ENCODE assay signal across 8 mouse cellular contexts in genomic region chr2:129593141-129593875, GRCm38 (mm10). TPM values are rescaled to one million over a fixed set of nuclear protein-coding genes. Genes with fewer than 3 reads are reported as not detected.
DNase-seq lines count a peak whose midpoint lies in the region; ATAC-seq and TF ChIP-seq lines count a peak whose summit lies in the region.

No protein-coding gene starts in this region.

- H3K4me3 ChIP-seq in erythroblast, embryonic 14.5 days (replicated peaks) = peak overlapping the region; percentile 54
- peak overlapping the region; percentile 74 for H3K4me3 ChIP-seq in embryonic facial prominence, embryonic 14.5 days (ENCODE audit: low read depth, low read length)
- peak overlapping the region; percentile 54 for H3K4me3 ChIP-seq in kidney, embryonic 14.5 days (ENCODE audit: low read length)
- H3K4me3 ChIP-seq in limb, embryonic 15.5 days = peak overlapping the region; percentile 74
- peak overlapping the region; percentile 84 for H3K4me3 ChIP-seq in midbrain, postnatal 0 days (ENCODE audit: low read depth, low read length)
- H3K4me3 ChIP-seq in stomach, embryonic 16.5 days (replicated peaks; ENCODE audit: low read length) = peak overlapping the region; percentile 78

- H3K27me3 ChIP-seq in erythroblast, embryonic 14.5 days (ENCODE audit: control insufficient read depth) = peaks cover 37% of the 10 kb centered on the region
- H3K27me3 ChIP-seq in embryonic facial prominence, embryonic 14.5 days (replicated peaks; ENCODE audit: control insufficient read depth, insufficient read depth, low read length) = no peaks in the 10 kb centered on the region
- no peaks in the 10 kb centered on the region for H3K27me3 ChIP-seq in kidney, embryonic 14.5 days (ENCODE audit: control insufficient read depth, insufficient read depth, low read length)
- H3K27me3 ChIP-seq in limb, embryonic 15.5 days = no peaks in the 10 kb centered on the region
- no peaks in the 10 kb centered on the region for H3K27me3 ChIP-seq in midbrain, postnatal 0 days (ENCODE audit: insufficient read depth, low read length)
- no peaks in the 10 kb centered on the region for H3K27me3 ChIP-seq in stomach, embryonic 16.5 days (ENCODE audit: control insufficient read depth, insufficient read depth, low read length)

- peak overlapping the region; percentile 89 for H3K27ac ChIP-seq in embryonic facial prominence, embryonic 14.5 days (replicated peaks; ENCODE audit: low read depth, low read length)
- H3K27ac ChIP-seq in kidney, embryonic 14.5 days (ENCODE audit: low read depth, low read length) = peak overlapping the region; percentile 80
- peak overlapping the region; percentile 92 for H3K27ac ChIP-seq in limb, embryonic 15.5 days
- peak overlapping the region; percentile 93 for H3K27ac ChIP-seq in midbrain, postnatal 0 days (ENCODE audit: low read depth, low read length)
- peak overlapping the region; percentile 93 for H3K27ac ChIP-seq in stomach, embryonic 16.5 days (ENCODE audit: low read length)

- peak; percentile 87 for DNase-seq in embryonic facial prominence, embryonic 14.5 days (ENCODE audit: low spot score)
- DNase-seq in heart, adult 9 months (ENCODE audit: low spot score in 2 of 2) = peak; percentile 81 to 89
- DNase-seq in midbrain, postnatal 0 days (ENCODE audit: low spot score) = peak; percentile 74

- ATAC-seq in erythroblast, adult 5-6 weeks (replicated peaks; ENCODE audit: low FRiP score, poor library complexity, severe bottlenecking) = no peak
- peak; percentile 88 for ATAC-seq in embryonic facial prominence, embryonic 14.5 days (ENCODE audit: low read depth)
- ATAC-seq in kidney, embryonic 14.5 days (ENCODE audit: low FRiP score, low TSS enrichment) = peak; percentile 83
- ATAC-seq in limb, embryonic 15.5 days (ENCODE audit: insufficient number of reproducible peaks, low FRiP score, low TSS enrichment, low read depth) = peak; percentile 78
- peak; percentile 84 for ATAC-seq in midbrain, postnatal 0 days (ENCODE audit: low FRiP score)
- peak; percentile 82 for ATAC-seq in stomach, embryonic 16.5 days (ENCODE audit: insufficient read depth, low FRiP score)

- no peaks in the 10 kb centered on the region for H3K36me3 ChIP-seq in erythroblast, embryonic 14.5 days (ENCODE audit: control insufficient read depth)
- H3K36me3 ChIP-seq in embryonic facial prominence, embryonic 14.5 days (ENCODE audit: control insufficient read depth, insufficient read depth, low read length) = no peaks in the 10 kb centered on the region
- H3K36me3 ChIP-seq in kidney, embryonic 14.5 days (ENCODE audit: control insufficient read depth, insufficient read depth, low read length) = no peaks in the 10 kb centered on the region
- H3K36me3 ChIP-seq in limb, embryonic 15.5 days = no peaks in the 10 kb centered on the region
- H3K36me3 ChIP-seq in midbrain, postnatal 0 days (ENCODE audit: insufficient read depth, low read length) = no peaks in the 10 kb centered on the region
- no peaks in the 10 kb centered on the region for H3K36me3 ChIP-seq in stomach, embryonic 16.5 days (ENCODE audit: control insufficient read depth, insufficient read depth, low read length)

- peak overlapping the region; percentile 85 for H3K9ac ChIP-seq in embryonic facial prominence, embryonic 14.5 days (ENCODE audit: low read depth, low read length)
- peak overlapping the region; percentile 80 for H3K9ac ChIP-seq in kidney, embryonic 14.5 days (ENCODE audit: low read depth, low read length)
- H3K9ac ChIP-seq in limb, embryonic 15.5 days = peak overlapping the region; percentile 72
- peak overlapping the region; percentile 82 for H3K9ac ChIP-seq in midbrain, postnatal 0 days (replicated peaks; ENCODE audit: low read length, poor library complexity, severe bottlenecking)
- peak overlapping the region; percentile 93 for H3K9ac ChIP-seq in stomach, embryonic 16.5 days (ENCODE audit: low read length)

- WGBS in embryonic facial prominence, embryonic 14.5 days = under 1% methylated on average over 27 of the region's 77 CpGs
- WGBS in kidney, embryonic 14.5 days = under 1% methylated on average over 35 of the region's 77 CpGs
- under 1% methylated on average over 59 of the region's 77 CpGs for WGBS in limb, embryonic 15.5 days
- under 1% methylated on average over 34 of the region's 77 CpGs for WGBS in midbrain, postnatal 0 days
- WGBS in stomach, embryonic 16.5 days = under 1% methylated on average over 53 of the region's 77 CpGs

- peak overlapping the region; percentile 68 for H3K4me2 ChIP-seq in embryonic facial prominence, embryonic 14.5 days (ENCODE audit: low read depth, low read length)
- peak overlapping the region; percentile 68 for H3K4me2 ChIP-seq in kidney, embryonic 14.5 days (replicated peaks; ENCODE audit: low read depth, low read length)
- peak overlapping the region; percentile 70 for H3K4me2 ChIP-seq in limb, embryonic 15.5 days
- peak overlapping the region; percentile 87 for H3K4me2 ChIP-seq in midbrain, postnatal 0 days (ENCODE audit: low read depth, low read length, poor library complexity, severe bottlenecking)
- peak overlapping the region; percentile 92 for H3K4me2 ChIP-seq in stomach, embryonic 16.5 days (ENCODE audit: low read depth, low read length)

- H3K9me3 ChIP-seq in erythroblast, embryonic 14.5 days (ENCODE audit: control insufficient read depth, low read length) = no peaks in the 10 kb centered on the region
- no peaks in the 10 kb centered on the region for H3K9me3 ChIP-seq in embryonic facial prominence, embryonic 14.5 days (ENCODE audit: control insufficient read depth, low read length)
- no peaks in the 10 kb centered on the region for H3K9me3 ChIP-seq in kidney, embryonic 14.5 days (ENCODE audit: control insufficient read depth, low read length)
- H3K9me3 ChIP-seq in limb, embryonic 15.5 days = no peaks in the 10 kb centered on the region
- H3K9me3 ChIP-seq in midbrain, postnatal 0 days (ENCODE audit: low read length) = no peaks in the 10 kb centered on the region
- no peaks in the 10 kb centered on the region for H3K9me3 ChIP-seq in stomach, embryonic 16.5 days (replicated peaks; ENCODE audit: control insufficient read depth, low read length)

- no peaks in the 10 kb centered on the region for H3K4me1 ChIP-seq in erythroblast, embryonic 14.5 days (ENCODE audit: control insufficient read depth)
- H3K4me1 ChIP-seq in embryonic facial prominence, embryonic 14.5 days (ENCODE audit: control insufficient read depth, insufficient read depth, low read length) = peaks cover 8% of the 10 kb centered on the region; the same call in 1 of the 2 replicates
- H3K4me1 ChIP-seq in kidney, embryonic 14.5 days (ENCODE audit: control insufficient read depth, insufficient read depth, low read length) = peaks cover 7% of the 10 kb centered on the region; the same call in 1 of the 2 replicates
- H3K4me1 ChIP-seq in limb, embryonic 15.5 days = peaks cover 20% of the 10 kb centered on the region
- H3K4me1 ChIP-seq in midbrain, postnatal 0 days (ENCODE audit: insufficient read depth, low read length) = peaks cover 18% of the 10 kb centered on the region
- peaks cover 15% of the 10 kb centered on the region for H3K4me1 ChIP-seq in stomach, embryonic 16.5 days (ENCODE audit: control insufficient read depth, insufficient read depth, low read length)

- TF ChIP-seq CTCF in midbrain, postnatal 0 days (IDR thresholded peaks at IDR 0.05) = peak; percentile 37; the same call in 1 of the 2 replicates

RNA-seq across cellular contexts. Expression of gene Sirpa, which starts 0.7 kb away (rescaled TPM):
- 0.36 and 0.53 TPM in 2 replicates for polyA plus RNA-seq in erythroblast, embryonic 14.5 days (2012)
- 46.3 and 59.8 TPM in 2 replicates for total RNA-seq in erythroblast, adult 5-6 weeks (2015; ENCODE audit: low replicate concordance)
- 45.0 and 60.8 TPM in 2 replicates for total RNA-seq in erythroblast, adult 5-6 weeks (2017; ENCODE audit: low replicate concordance)
- 36.1 and 39.1 TPM in 2 replicates for polyA plus RNA-seq in embryonic facial prominence, embryonic 14.5 days (2014; fragmentation: Nextera tagmentation; extraction: Ambion mirVana)
- 15.9 and 28.8 TPM in 2 replicates for polyA plus RNA-seq in kidney, embryonic 14.5 days (2014; fragmentation: Nextera tagmentation; extraction: Ambion mirVana)
- polyA plus RNA-seq in limb, embryonic 15.5 days (2015; fragmentation: Nextera tagmentation; extraction: Ambion mirVana) = 28.5 and 30.7 TPM in 2 replicates
- total RNA-seq in midbrain, postnatal 0 days (2014; rRNA removed) = 109 and 126 TPM in 2 replicates
- 52.2 and 55.7 TPM in 2 replicates for polyA plus RNA-seq in midbrain, postnatal 0 days (2015; fragmentation: Nextera tagmentation; extraction: Ambion mirVana)
- polyA plus RNA-seq in stomach, embryonic 16.5 days (2015; fragmentation: Nextera tagmentation; extraction: Ambion mirVana) = 23.9 and 26.2 TPM in 2 replicates

RNA-seq across cellular contexts. Expression of gene F830045P16Rik, which starts 56.9 kb away (rescaled TPM):
- not detected in 2 replicates for polyA plus RNA-seq in erythroblast, embryonic 14.5 days (2012)
- 0.42 TPM in 1 of 2 replicates, not detected in the other for total RNA-seq in erythroblast, adult 5-6 weeks (2015; ENCODE audit: low replicate concordance)
- not detected in 2 replicates for total RNA-seq in erythroblast, adult 5-6 weeks (2017; ENCODE audit: low replicate concordance)
- 0.24 and 0.39 TPM in 2 replicates for polyA plus RNA-seq in embryonic facial prominence, embryonic 14.5 days (2014; fragmentation: Nextera tagmentation; extraction: Ambion mirVana)
- not detected in 2 replicates for polyA plus RNA-seq in kidney, embryonic 14.5 days (2014; fragmentation: Nextera tagmentation; extraction: Ambion mirVana)
- 0.41 and 0.70 TPM in 2 replicates for polyA plus RNA-seq in limb, embryonic 15.5 days (2015; fragmentation: Nextera tagmentation; extraction: Ambion mirVana)
- 0.16 TPM in 1 of 2 replicates, not detected in the other for total RNA-seq in midbrain, postnatal 0 days (2014; rRNA removed)
- polyA plus RNA-seq in midbrain, postnatal 0 days (2015; fragmentation: Nextera tagmentation; extraction: Ambion mirVana) = not detected in 2 replicates
- polyA plus RNA-seq in stomach, embryonic 16.5 days (2015; fragmentation: Nextera tagmentation; extraction: Ambion mirVana) = not detected in 2 replicates

Comparison
In these comparisons a context has a peak if more than half of its experiments do, and no peak if none do; other contexts are left out.
1. RNA of gene Sirpa, which starts 0.7 kb away (polyA plus RNA-seq): 52.2 to 55.7 TPM in midbrain, postnatal 0 days, 36.1 to 39.1 TPM in embryonic facial prominence, embryonic 14.5 days, 15.9 to 28.8 TPM in kidney, embryonic 14.5 days, 28.5 to 30.7 TPM in limb, embryonic 15.5 days and 23.9 to 26.2 TPM in stomach, embryonic 16.5 days; 0.36 to 0.53 TPM in erythroblast, embryonic 14.5 days; every median in the first group is over 10 times any median in the second.
2. Peak in every context shown above with its lines, with median percentiles within 50 percentile points of each other: H3K4me3 ChIP-seq, DNase-seq, H3K27ac ChIP-seq, H3K4me2 ChIP-seq and H3K9ac ChIP-seq.